Mouse (Mus musculus): ENCODE results near the gene Nme1. TPM values are rescaled to one million over a fixed set of nuclear protein-coding genes. Genes with fewer than 3 reads are reported as not detected.
"Not testable (repeated sequence)": the region's sequence is repeated elsewhere in the genome, so short reads cannot be mapped to it uniquely, and the experiment has no call there.

Gene Nme1
- total RNA-seq, 2 experiments from 2014 or later: 119 TPM

DNA sequence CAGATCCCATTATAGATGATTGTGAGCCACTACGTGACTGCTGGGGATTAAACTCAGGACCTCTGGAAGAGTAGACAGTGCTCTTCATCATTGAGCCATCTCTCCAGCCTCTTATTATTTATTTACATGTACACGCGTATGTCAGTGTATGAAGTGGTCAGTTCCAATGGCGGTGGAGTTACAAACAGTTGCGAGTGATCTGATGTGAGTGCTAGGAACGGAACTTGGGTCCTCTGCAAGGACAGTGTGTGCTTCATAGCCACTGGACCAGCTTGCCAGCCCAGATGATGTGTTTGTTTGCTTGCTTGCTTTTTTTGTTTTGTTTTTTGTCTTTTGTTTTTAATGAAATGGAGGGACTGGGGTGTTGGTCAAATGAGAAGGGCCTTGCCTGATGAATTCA lies 850 bp upstream of the Nme1 start:
- intact Hi-C loops (cut with DNase I): loop anchor here (5.0 to 10.0 kb wide), 3 partner anchors 73 to 246 kb away; partner anchors contain the start of gene Tob1

GRCm38 (mm10) chr11:93968848-93969128 lies 467 bp upstream of the Nme1 start:
- intact Hi-C loops (cut with DNase I): loop anchor here (1.0 to 10.0 kb wide), 4 partner anchors 27 to 246 kb away; partner anchors contain the start of gene Tob1
- no peak for DNase-seq (ENCODE audit: low spot score in 2 of 2)

More for the DNA sequence above, 850 bp upstream of the Nme1 start:
- DNase-seq (ENCODE audit: low spot score in 2 of 2): no peak

GRCm38 (mm10) chr11:93967381-93967780 lies 940 bp downstream of the Nme1 start:
- DNase-seq (ENCODE audit: low spot score in 2 of 2): no peak
- intact Hi-C loops (cut with DNase I): loop anchor here (5.0 to 10.0 kb wide), 3 partner anchors 75 to 247 kb away; partner anchors contain the start of gene Tob1

- intact Hi-C loops (cut with DNase I): loop anchor here (5.0 to 10.0 kb wide), 3 partner anchors 77 to 249 kb away; partner anchors contain the start of gene Tob1
- DNase-seq (ENCODE audit: low spot score in 2 of 2): peak in 1 of 2 experiments; percentile 81
These were observed 2.9 kb downstream of the Nme1 start for GRCm38 (mm10) chr11:93965391-93965790.

DNA sequence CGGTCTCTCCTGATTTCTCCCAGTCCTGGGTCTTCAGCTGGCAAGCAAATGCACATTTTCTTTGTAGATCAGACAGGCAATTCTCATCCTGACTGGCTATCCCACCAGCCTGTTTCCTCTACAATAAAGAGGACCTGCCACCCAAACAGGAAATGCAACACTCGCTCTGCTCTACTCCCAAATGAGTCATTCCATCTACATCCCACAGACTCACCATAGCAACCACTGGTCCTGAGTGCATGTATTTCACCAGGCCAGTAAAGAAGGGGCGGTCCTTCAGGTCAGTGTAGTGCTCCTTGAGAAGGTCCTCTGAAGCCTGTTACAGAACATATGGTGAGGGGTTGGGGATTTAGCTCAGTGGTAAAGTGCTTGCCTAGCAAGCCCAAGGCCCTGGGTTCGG lies 5.3 kb downstream of the Nme1 start:
- intact Hi-C loops (cut with DNase I): loop anchor here (10.0 kb wide), 1 partner anchor 252 kb away; the partner anchor contains the start of gene Tob1
- no peak for DNase-seq (ENCODE audit: low spot score in 2 of 2)

DNA sequence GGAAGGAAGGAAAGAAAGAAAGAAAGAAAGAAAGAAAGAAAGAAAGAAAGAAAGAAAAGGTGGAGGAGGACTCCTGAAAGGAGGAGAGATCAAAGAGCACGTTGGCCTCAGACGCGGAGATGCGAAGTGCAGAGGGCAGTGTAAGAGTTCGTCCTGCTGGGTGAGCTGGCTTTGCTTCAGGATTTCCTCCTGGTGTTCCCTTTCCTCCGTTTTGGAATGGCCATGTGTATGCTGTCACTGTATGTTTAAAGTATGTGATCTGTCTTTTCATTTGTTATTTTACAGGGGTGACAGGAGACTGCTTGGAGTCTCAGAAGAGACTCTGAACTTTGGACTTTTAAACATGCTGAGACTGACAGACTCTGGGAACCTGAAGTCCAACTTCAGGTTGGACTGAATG lies 6.8 kb downstream of the Nme1 start:
- intact Hi-C loops (cut with DNase I): loop anchor here (10.0 kb wide), 1 partner anchor 253 kb away; the partner anchor contains the start of gene Tob1

GRCm38 (mm10) chr11:93957746-93958145 lies 10.6 kb downstream of the Nme1 start:
- intact Hi-C loops (cut with DNase I): no loop called here

More for the DNA sequence above, 6.8 kb downstream of the Nme1 start:
- no peak for DNase-seq (ENCODE audit: low spot score in 2 of 2)

GRCm38 (mm10) chr11:93957031-93957555 lies 11.2 kb downstream of the Nme1 start:
- DNase-seq (ENCODE audit: low spot score in 2 of 2): no peak
- intact Hi-C loops (cut with DNase I): no loop called here

More at GRCm38 (mm10) chr11:93957746-93958145, 10.6 kb downstream of the Nme1 start:
- no peak for DNase-seq (ENCODE audit: low spot score in 2 of 2)

GRCm38 (mm10) chr11:93956159-93956558 lies 12.2 kb downstream of the Nme1 start, which contains the start of gene Nme2:
Nme2 (minus strand) TSS chr11:93956259.
- no peak for DNase-seq (ENCODE audit: low spot score in 2 of 2)
- intact Hi-C loops (cut with DNase I): no loop called here

DNA sequence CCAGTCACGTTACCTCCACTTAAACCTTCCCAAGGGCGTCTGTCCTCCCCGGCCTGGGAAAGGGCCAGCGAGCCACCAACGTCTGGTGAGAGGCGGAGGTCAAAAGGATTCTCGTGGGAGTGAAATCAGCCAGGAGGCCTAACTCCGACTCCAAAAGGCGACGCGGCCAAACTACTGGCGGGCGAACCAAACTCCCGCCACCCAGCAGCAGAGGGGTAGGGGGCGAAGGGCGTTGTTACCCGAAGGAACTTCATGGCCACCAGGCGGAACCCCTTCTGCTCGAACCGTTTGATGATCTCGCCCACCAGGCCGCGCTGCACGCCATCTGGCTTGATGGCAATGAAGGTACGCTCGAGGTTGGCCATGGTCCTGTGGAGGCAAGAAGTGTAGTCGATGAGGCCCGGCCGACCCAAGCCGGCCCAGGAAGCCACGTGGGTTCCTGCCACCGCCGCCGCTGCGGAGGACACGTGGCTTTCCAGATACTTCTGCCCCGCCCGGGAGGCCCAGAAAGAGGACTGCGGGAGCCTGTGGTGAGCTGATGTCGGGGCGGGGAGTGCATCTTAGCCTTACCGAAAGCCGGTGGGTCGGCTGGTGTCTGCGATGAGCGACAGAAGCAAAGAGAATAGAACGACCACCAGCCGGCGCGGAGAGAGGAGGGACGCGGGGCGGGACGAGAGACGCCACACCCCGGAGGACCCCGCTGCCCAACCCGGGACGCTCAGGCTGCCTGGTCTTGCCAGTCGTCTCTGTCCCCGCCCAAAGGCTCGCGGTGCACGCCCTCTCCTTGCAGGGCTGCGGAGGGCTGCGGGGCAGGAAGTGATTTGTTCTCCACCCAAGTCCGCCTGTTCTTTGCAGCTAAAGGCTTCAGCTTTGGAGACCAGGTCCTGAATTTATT lies 12.8 kb downstream of the Nme1 start:
- intact Hi-C loops (cut with DNase I): no loop called here
- DNase-seq (ENCODE audit: low spot score in 2 of 2): peak; percentile 87 to 90

DNA sequence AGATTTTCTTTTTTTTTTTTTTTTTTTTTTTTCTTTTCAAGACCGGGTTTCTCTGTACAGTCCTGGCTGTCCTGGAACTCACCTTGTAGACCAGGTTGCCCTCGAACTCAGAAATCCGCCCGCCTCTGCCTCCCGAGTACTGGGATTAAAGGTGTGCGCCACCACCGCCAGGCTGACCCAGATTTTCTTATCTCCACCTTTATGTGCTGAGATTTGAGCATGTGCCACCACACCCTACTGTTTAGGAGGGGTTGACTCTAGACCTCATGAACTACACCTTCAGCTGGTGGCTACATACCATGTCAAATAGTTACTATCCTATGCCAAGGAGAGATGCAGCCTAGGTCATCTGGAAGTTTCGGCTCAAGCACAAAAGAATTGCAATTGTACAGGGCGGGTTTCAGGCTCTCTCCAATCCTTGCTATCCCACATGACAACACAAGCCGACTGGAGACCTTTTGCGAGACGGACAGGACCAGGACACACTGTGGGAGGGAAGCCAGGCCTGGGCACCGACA lies 13.5 kb downstream of the Nme1 start:
- intact Hi-C loops (cut with DNase I): no loop called here
- DNase-seq (ENCODE audit: low spot score in 2 of 2): no peak

GRCm38 (mm10) chr11:93952376-93952775 lies 15.9 kb downstream of the Nme1 start:
- intact Hi-C loops (cut with DNase I): no loop called here

DNA sequence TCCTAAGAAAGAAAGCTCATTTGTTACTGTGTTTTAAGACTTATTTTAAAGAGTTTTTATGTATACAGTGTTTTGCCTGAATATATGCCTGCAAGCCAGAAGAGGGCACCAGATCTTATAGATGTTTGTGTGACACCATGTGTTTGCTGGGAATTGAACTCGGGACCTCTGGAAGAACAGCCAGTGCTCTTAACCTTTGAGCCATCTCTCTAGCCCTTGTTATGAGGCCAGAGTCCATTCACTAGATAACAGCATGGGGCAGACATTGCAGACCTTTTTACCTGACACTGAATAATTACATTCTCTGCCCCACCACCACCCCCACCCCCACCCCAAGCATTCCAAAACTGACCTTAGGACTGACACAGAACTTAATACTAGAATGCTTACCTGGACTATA lies 18.3 kb downstream of the Nme1 start:
- DNase-seq (ENCODE audit: low spot score in 2 of 2): no peak
- intact Hi-C loops (cut with DNase I): no loop called here

More at GRCm38 (mm10) chr11:93952376-93952775, 15.9 kb downstream of the Nme1 start:
- DNase-seq (ENCODE audit: low spot score in 2 of 2): no peak

DNA sequence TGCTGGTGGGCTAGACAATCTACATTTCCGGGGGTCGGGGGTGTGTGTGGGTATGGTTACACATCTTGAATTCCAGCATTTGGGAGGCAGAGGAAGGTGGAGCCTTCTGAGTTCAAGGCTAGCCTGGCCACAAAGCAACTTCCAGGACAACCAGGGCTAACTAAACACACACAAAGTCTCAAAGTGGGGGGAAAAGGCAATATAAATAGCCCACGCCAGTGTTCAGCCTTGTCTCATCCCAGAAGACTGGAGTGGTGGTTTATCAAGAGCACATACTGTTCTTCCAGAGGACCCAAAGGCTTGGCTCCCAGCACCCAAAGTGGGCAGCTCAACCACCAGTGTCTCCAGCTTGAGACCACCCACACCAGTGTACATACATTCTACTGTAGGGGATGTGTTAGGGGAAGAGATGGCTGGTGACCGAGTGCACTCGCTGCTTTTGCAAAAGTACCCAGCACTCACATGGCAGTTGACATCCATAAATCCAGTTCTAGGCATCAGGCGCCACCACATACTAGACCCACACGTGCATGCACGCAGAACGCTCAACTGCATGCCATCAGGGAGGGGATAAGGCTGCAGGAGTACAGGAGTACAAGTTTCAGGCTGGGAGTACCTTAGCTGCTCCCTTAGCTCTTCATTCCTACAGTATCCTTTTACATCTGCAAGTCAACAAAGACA lies 19.3 kb downstream of the Nme1 start:
- intact Hi-C loops (cut with DNase I): no loop called here
- no peak for DNase-seq (ENCODE audit: low spot score in 2 of 2)

GRCm38 (mm10) chr11:93944986-93945385 lies 23.3 kb downstream of the Nme1 start:
- intact Hi-C loops (cut with DNase I): no loop called here
- DNase-seq (ENCODE audit: low spot score in 2 of 2): no peak

DNA sequence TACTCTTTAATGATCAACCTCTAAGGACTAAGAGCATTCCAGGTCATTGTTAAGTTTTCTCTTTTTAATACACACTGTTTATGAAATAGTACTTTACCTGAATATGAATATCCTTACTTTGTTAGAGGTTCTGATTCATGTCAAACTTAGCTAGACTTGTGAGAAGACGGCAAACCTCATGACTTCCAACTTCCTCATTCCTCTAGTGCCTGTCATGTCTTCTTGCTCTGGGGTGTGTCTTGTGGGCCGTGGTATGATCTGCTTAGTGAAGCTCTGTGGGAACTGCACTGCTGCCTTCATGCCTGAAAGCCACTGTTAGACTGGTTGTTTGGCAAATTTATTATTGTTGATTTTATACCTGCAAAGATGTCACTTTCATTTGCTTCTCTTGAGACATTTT lies 27.4 kb downstream of the Nme1 start:
- DNase-seq (ENCODE audit: low spot score in 2 of 2): no peak
- intact Hi-C loops (cut with DNase I): no loop called here

DNA sequence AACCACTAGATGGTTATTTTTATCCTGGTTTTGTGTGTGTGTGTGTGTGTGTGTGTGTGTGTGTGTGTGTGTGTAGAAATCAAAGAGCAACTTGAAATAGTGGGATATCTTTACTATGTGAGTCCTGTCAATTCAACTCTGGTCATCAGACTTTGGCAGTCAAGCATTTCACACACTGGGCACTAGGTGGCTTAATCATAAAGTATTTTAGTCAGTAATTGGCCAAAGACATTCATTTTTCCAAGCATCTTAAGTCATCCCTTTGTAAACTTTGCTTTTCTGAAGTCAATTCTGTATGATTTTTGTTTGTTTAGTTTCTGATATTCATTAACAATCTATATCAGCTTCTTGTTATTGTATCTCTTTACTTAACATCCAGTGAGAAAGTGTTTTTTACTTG lies 39.2 kb downstream of the Nme1 start:
- no peak for DNase-seq (ENCODE audit: low spot score in 2 of 2)
- intact Hi-C loops (cut with DNase I): no loop called here

DNA sequence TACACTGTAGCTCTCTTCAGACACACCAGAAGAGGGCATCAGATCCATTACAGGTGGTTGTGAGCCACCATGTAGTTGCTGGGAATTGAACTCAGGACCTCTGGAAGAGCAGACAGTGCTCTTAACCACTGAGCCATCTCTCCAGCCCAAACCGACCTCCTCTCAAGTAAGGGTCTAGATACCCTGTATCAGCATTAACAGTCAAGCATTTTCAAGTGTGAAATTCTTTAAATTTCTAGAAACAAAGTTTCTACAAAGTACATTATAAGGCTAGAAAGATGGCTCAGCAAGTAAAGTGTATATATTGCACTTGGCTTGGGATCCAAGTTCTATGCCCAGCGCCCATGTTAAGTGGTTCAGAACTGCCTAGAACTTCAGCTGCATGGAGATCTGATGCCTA lies 53.3 kb downstream of the Nme1 start:
- intact Hi-C loops (cut with DNase I); DNase-seq (ENCODE audit: low spot score in 2 of 2): not testable (repeated sequence)

- intact Hi-C loops (cut with DNase I): no loop called here
- DNase-seq (ENCODE audit: low spot score in 2 of 2): no peak
These were observed 56.7 kb downstream of the Nme1 start for GRCm38 (mm10) chr11:93911603-93912002.

DNA sequence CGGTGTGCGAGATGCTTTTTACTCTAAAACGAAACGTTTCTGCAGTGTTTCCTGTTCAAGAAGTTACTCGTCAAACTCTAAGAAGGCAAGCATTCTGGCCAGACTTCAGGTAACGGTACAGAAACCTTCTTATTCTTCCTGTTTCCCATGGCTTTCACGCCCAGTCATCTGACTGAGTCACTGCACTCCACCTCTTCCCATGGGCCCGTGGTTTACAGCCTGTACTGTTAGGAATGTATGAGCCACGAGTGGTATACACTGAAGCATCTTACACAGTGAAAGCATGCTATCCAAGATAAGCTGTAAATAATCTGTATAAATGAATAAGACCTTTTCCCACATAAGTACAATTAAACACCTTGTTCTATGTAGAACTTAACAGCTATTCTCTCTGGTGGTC lies 59.5 kb downstream of the Nme1 start:
- intact Hi-C loops (cut with DNase I): no loop called here
- no peak for DNase-seq (ENCODE audit: low spot score in 2 of 2)

All from left cerebral cortex, postnatal 25 days (tissue).